Mouse (Mus musculus): ENCODE results near the gene Irf2. TPM values are rescaled to one million over a fixed set of nuclear protein-coding genes. Genes with fewer than 3 reads are reported as not detected.

The Irf2 gene
- polyA plus RNA-seq, 1 experiment from 2014 or later, result 13.6 TPM

GRCm38 (mm10) chr8:46758131-46758530 is 18.6 kb downstream of the Irf2 start:
- no peak for ATAC-seq (ENCODE audit: insufficient number of reproducible peaks, insufficient read depth, low FRiP score, low TSS enrichment, low read depth)
- H3K27me3 ChIP-seq, result no peaks in the 10 kb centered on the region
- whole genome bisulfite sequencing, result 86% methylated on average over 7 of the region's 7 CpGs
- H3K4me1 ChIP-seq (replicated peaks), result peaks cover 11% of the 10 kb centered on the region
- no peak overlapping the region for H3K4me3 ChIP-seq (replicated peaks)
- H3K9ac ChIP-seq (replicated peaks), result no peak overlapping the region
- no peak overlapping the region for H3K27ac ChIP-seq
- no peaks in the 10 kb centered on the region for H3K9me3 ChIP-seq
- peaks cover 4% of the 10 kb centered on the region for H3K36me3 ChIP-seq
- H3K4me2 ChIP-seq, result no peak overlapping the region

GRCm38 (mm10) chr8:46758676-46759075 is 19.1 kb downstream of the Irf2 start:
- no peak overlapping the region for H3K9ac ChIP-seq (replicated peaks)
- WGBS, result 85% methylated on average over 2 of the region's 2 CpGs
- no peaks in the 10 kb centered on the region for H3K9me3 ChIP-seq
- no peak overlapping the region for H3K27ac ChIP-seq
- ATAC-seq (ENCODE audit: insufficient number of reproducible peaks, insufficient read depth, low FRiP score, low TSS enrichment, low read depth), result no peak
- H3K4me1 ChIP-seq (replicated peaks), result peaks cover 6% of the 10 kb centered on the region
- H3K4me2 ChIP-seq, result no peak overlapping the region
- no peak overlapping the region for H3K4me3 ChIP-seq (replicated peaks)
- peaks cover 4% of the 10 kb centered on the region for H3K36me3 ChIP-seq
- H3K27me3 ChIP-seq, result no peaks in the 10 kb centered on the region

GRCm38 (mm10) chr8:46759562-46759961 is 20.0 kb downstream of the Irf2 start:
- H3K4me3 ChIP-seq (replicated peaks), result no peak overlapping the region
- H3K27me3 ChIP-seq, result no peaks in the 10 kb centered on the region
- peaks cover 4% of the 10 kb centered on the region for H3K36me3 ChIP-seq
- H3K4me1 ChIP-seq (replicated peaks), result peaks cover 6% of the 10 kb centered on the region
- no peak overlapping the region for H3K9ac ChIP-seq (replicated peaks)
- WGBS, result 89% methylated on average over 7 of the region's 7 CpGs
- H3K4me2 ChIP-seq, result no peak overlapping the region
- no peak for ATAC-seq (ENCODE audit: insufficient number of reproducible peaks, insufficient read depth, low FRiP score, low TSS enrichment, low read depth)
- no peaks in the 10 kb centered on the region for H3K9me3 ChIP-seq
- H3K27ac ChIP-seq, result no peak overlapping the region

GRCm38 (mm10) chr8:46760701-46761100 is 21.2 kb downstream of the Irf2 start:
- H3K36me3 ChIP-seq, result peaks cover 4% of the 10 kb centered on the region
- 90% methylated on average over 7 of the region's 7 CpGs for WGBS
- no peak overlapping the region for H3K27ac ChIP-seq
- H3K9ac ChIP-seq (replicated peaks), result no peak overlapping the region
- H3K4me1 ChIP-seq (replicated peaks), result peaks cover 3% of the 10 kb centered on the region
- no peak overlapping the region for H3K4me2 ChIP-seq
- H3K4me3 ChIP-seq (replicated peaks), result no peak overlapping the region
- H3K27me3 ChIP-seq, result no peaks in the 10 kb centered on the region
- H3K9me3 ChIP-seq, result no peaks in the 10 kb centered on the region
- ATAC-seq (ENCODE audit: insufficient number of reproducible peaks, insufficient read depth, low FRiP score, low TSS enrichment, low read depth), result no peak

- no peaks in the 10 kb centered on the region for H3K9me3 ChIP-seq
- no peak overlapping the region for H3K4me2 ChIP-seq
- no peak overlapping the region for H3K4me3 ChIP-seq (replicated peaks)
- no peak overlapping the region for H3K9ac ChIP-seq (replicated peaks)
- peaks cover 3% of the 10 kb centered on the region; the same call in 1 of the 2 replicates for H3K4me1 ChIP-seq (replicated peaks)
- no peak for ATAC-seq (ENCODE audit: insufficient number of reproducible peaks, insufficient read depth, low FRiP score, low TSS enrichment, low read depth)
- no peak overlapping the region for H3K27ac ChIP-seq
- no peaks in the 10 kb centered on the region for H3K27me3 ChIP-seq
- peaks cover 4% of the 10 kb centered on the region for H3K36me3 ChIP-seq
- 88% methylated on average over 6 of the region's 6 CpGs for WGBS
Observed at GRCm38 (mm10) chr8:46761454-46761853, 21.9 kb downstream of the Irf2 start.

- Histone ChIP-seq H3K9me3 (no peaks in the 10 kb centered on the region), H3K27me3 (no peaks in the 10 kb centered on the region), H3K4me3 (replicated peaks) (no peak overlapping the region), H3K27ac (peak overlapping the region; percentile 64), H3K9ac (replicated peaks) (no peak overlapping the region), H3K4me2 (no peak overlapping the region), H3K36me3 (peaks cover 5% of the 10 kb centered on the region), H3K4me1 (replicated peaks) (peaks cover 20% of the 10 kb centered on the region)
- no peak for ATAC-seq (ENCODE audit: insufficient number of reproducible peaks, insufficient read depth, low FRiP score, low TSS enrichment, low read depth)
- WGBS, result 71% methylated on average over 11 of the region's 11 CpGs
Observed at GRCm38 (mm10) chr8:46769408-46770180, 30.1 kb downstream of the Irf2 start.

GRCm38 (mm10) chr8:46770905-46771516 is 31.5 kb downstream of the Irf2 start:
- Histone ChIP-seq H3K27ac (no peak overlapping the region), H3K36me3 (peaks cover 7% of the 10 kb centered on the region), H3K9me3 (no peaks in the 10 kb centered on the region), H3K4me1 (replicated peaks) (peaks cover 20% of the 10 kb centered on the region), H3K4me3 (replicated peaks) (no peak overlapping the region), H3K27me3 (no peaks in the 10 kb centered on the region), H3K9ac (replicated peaks) (no peak overlapping the region), H3K4me2 (no peak overlapping the region)
- no peak for ATAC-seq (ENCODE audit: insufficient number of reproducible peaks, insufficient read depth, low FRiP score, low TSS enrichment, low read depth)
- 82% methylated on average over 7 of the region's 7 CpGs for WGBS

GRCm38 (mm10) chr8:46772801-46773200 is 33.3 kb downstream of the Irf2 start:
- peaks cover 14% of the 10 kb centered on the region for H3K4me1 ChIP-seq (replicated peaks)
- 87% methylated on average over 6 of the region's 6 CpGs for WGBS
- H3K4me3 ChIP-seq (replicated peaks), result no peak overlapping the region
- no peak overlapping the region for H3K4me2 ChIP-seq
- ATAC-seq (ENCODE audit: insufficient number of reproducible peaks, insufficient read depth, low FRiP score, low TSS enrichment, low read depth), result no peak
- H3K27me3 ChIP-seq, result no peaks in the 10 kb centered on the region
- H3K27ac ChIP-seq, result no peak overlapping the region
- no peak overlapping the region for H3K9ac ChIP-seq (replicated peaks)
- peaks cover 7% of the 10 kb centered on the region for H3K36me3 ChIP-seq
- H3K9me3 ChIP-seq, result no peaks in the 10 kb centered on the region

- WGBS, result 89% methylated on average over 10 of the region's 10 CpGs
- Histone ChIP-seq H3K27ac (no peak overlapping the region), H3K4me3 (replicated peaks) (no peak overlapping the region), H3K4me2 (no peak overlapping the region), H3K4me1 (replicated peaks) (no peaks in the 10 kb centered on the region), H3K9ac (replicated peaks) (no peak overlapping the region), H3K36me3 (peaks cover 20% of the 10 kb centered on the region), H3K27me3 (no peaks in the 10 kb centered on the region), H3K9me3 (no peaks in the 10 kb centered on the region)
- no peak for ATAC-seq (ENCODE audit: insufficient number of reproducible peaks, insufficient read depth, low FRiP score, low TSS enrichment, low read depth)
Observed at GRCm38 (mm10) chr8:46777760-46778460, 38.4 kb downstream of the Irf2 start.

- ATAC-seq (ENCODE audit: insufficient number of reproducible peaks, insufficient read depth, low FRiP score, low TSS enrichment, low read depth), result no peak
- Histone ChIP-seq H3K4me1 (replicated peaks) (0 out of 2 replicates have a peak, but pooled peaks cover 3% of the 10 kb centered on the region), H3K9ac (replicated peaks) (no peak overlapping the region), H3K9me3 (no peaks in the 10 kb centered on the region), H3K27ac (no peak overlapping the region), H3K4me2 (no peak overlapping the region), H3K4me3 (replicated peaks) (no peak overlapping the region), H3K36me3 (peaks cover 14% of the 10 kb centered on the region; the same call in 1 of the 2 replicates), H3K27me3 (no peaks in the 10 kb centered on the region)
- 81% methylated on average over 6 of the region's 6 CpGs for WGBS
Observed at GRCm38 (mm10) chr8:46781067-46781657, 41.6 kb downstream of the Irf2 start.

- H3K27me3 ChIP-seq, result no peaks in the 10 kb centered on the region
- H3K4me3 ChIP-seq (replicated peaks), result no peak overlapping the region
- no peak overlapping the region for H3K27ac ChIP-seq
- WGBS, result 95% methylated on average over 5 of the region's 5 CpGs
- 0 out of 2 replicates have a peak, but pooled peaks cover 3% of the 10 kb centered on the region for H3K4me1 ChIP-seq (replicated peaks)
- H3K4me2 ChIP-seq, result no peak overlapping the region
- H3K9ac ChIP-seq (replicated peaks), result no peak overlapping the region
- no peak for ATAC-seq (ENCODE audit: insufficient number of reproducible peaks, insufficient read depth, low FRiP score, low TSS enrichment, low read depth)
- H3K9me3 ChIP-seq, result no peaks in the 10 kb centered on the region
- H3K36me3 ChIP-seq, result peaks cover 14% of the 10 kb centered on the region; the same call in 1 of the 2 replicates
Observed at GRCm38 (mm10) chr8:46782254-46782653, 42.7 kb downstream of the Irf2 start.

All from limb, embryonic 12.5 days (tissue).